Mouse (Mus musculus) forebrain, postnatal 0 days (tissue): ENCODE data around the gene Bysl. TPM values are rescaled to one million over a fixed set of nuclear protein-coding genes. Genes with fewer than 3 reads are reported as not detected.
A peak's percentile ranks its signal among the peaks of the same experiment; 100 is the strongest.

Experiments used
- ATAC-seq: fragments of 200-750 bp; cut with Nextera tagmentation; 2 replicates; pipeline ENCODE4 v1.8.0; 2017; ENCODE audit warnings: mild to moderate bottlenecking, moderate library complexity
- DNase-seq: peaks from one replicate; pipeline ENCODE4 v3.0.0-alpha.2; 2015
- H3K27ac ChIP-seq: fragments of 300-500 bp; sonication (generic); 2 replicates; pipeline ENCODE4 v1.5.1; 2014; ENCODE audit warnings: low read depth, mild to moderate bottlenecking, antibody characterized with exemption, low read length, moderate library complexity, mixed read lengths
- H3K27me3 ChIP-seq: fragments of 300-500 bp; sonication (generic); 2 replicates; pipeline ENCODE4 v1.6.1; 2014; ENCODE audit warnings: mild to moderate bottlenecking, low read length, mixed read lengths; ENCODE audit not compliant: insufficient read depth
- H3K36me3 ChIP-seq: fragments of 300-500 bp; sonication (generic); 2 replicates; pipeline ENCODE4 v1.6.1; 2014; ENCODE audit warnings: mild to moderate bottlenecking, moderate library complexity; ENCODE audit not compliant: insufficient read depth
- H3K4me1 ChIP-seq: fragments of 300-500 bp; sonication (generic); 2 replicates; pipeline ENCODE4 v1.6.1; 2014; ENCODE audit warnings: antibody characterized with exemption; ENCODE audit not compliant: insufficient read depth
- H3K4me2 ChIP-seq: fragments of 300-500 bp; sonication (generic); 2 replicates; pipeline ENCODE4 v1.6.1; 2014; ENCODE audit warnings: low read depth, mild to moderate bottlenecking, moderate library complexity
- H3K4me3 ChIP-seq: fragments of 300-500 bp; sonication (generic); 2 replicates; pipeline ENCODE4 v1.5.1; 2014; ENCODE audit warnings: low read depth, low read length, mixed read lengths
- H3K9ac ChIP-seq: fragments of 300-500 bp; sonication (generic); 2 replicates; pipeline ENCODE4 v1.6.1; 2014; ENCODE audit warnings: mild to moderate bottlenecking
- H3K9me3 ChIP-seq: fragments of 300-500 bp; sonication (generic); 2 replicates; pipeline ENCODE4 v1.6.1; 2016; ENCODE audit warnings: low read length
- CTCF ChIP-seq: sonication (generic); IDR thresholded peaks from 2 replicates; pipeline ENCODE4 v1.5.1; 2016; ENCODE audit warnings: antibody characterized with exemption, control low read depth, low read depth
- WGBS: fragments of 180-500 bp; shearing (Covaris S2); extraction: QIAGEN DNeasy Blood & Tissue Kit; methylation state at CpG from one replicate; pipeline ENCODE4 v1.1.7; 2014; 5-methylcytosine and 5-hydroxymethylcytosine counted together
- polyA plus RNA-seq: library from polyadenylated mRNA; unstranded; fragments of >200 nt; fragmentation: Nextera tagmentation; extraction: Ambion mirVana; gene quantifications from 2 replicates; pipeline ENCODE4 v1.2.1, GENCODE M21; 2015
- total RNA-seq: library from RNA; depleted of rRNA; stranded (reverse); fragments of >200 nt; gene quantifications from 2 replicates; pipeline ENCODE4 v1.2.3, GENCODE M21; 2014

Gene Bysl
- total and polyA plus RNA-seq, 2 experiments from 2014 or later, result 23.7 to 35.4 TPM

DNA sequence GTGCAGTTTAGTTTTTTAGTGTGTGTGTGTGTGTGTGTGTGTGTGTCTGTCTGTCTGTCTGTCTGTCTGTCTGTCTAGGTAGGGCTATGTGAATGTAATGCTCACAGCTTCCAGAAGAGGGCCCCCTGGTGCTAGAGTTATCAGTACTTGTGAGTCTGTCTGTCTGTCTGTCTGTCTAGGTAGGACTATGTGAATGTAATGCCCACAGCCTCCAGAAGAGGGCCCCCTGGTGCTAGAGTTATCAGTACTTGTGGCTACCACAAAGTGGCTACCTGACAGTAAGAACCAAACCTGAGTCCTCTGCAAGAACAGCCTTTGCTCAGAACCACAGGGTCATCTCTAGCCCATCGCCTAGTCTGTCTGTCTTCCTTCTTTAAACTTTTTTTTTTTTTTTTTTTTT lies 35.4 kb upstream of the Bysl start:
- ATAC-seq (no peak; the same call in 1 of the 2 replicates), DNase-seq (peak; percentile 60)
- no peak overlapping the region for H3K4me2 ChIP-seq
- no peaks in the 10 kb centered on the region for H3K9me3 ChIP-seq
- no peaks in the 10 kb centered on the region for H3K27me3 ChIP-seq
- H3K36me3 ChIP-seq, result peaks cover 12% of the 10 kb centered on the region; the same call in 1 of the 2 replicates
- H3K9ac ChIP-seq, result no peak overlapping the region
- 85% methylated on average over 1 of the region's 1 CpGs for WGBS
- H3K27ac ChIP-seq, result no peak overlapping the region
- H3K4me1 ChIP-seq, result no peaks in the 10 kb centered on the region
- TF ChIP-seq CTCF, result peak; percentile 70
- no peak overlapping the region for H3K4me3 ChIP-seq

DNA sequence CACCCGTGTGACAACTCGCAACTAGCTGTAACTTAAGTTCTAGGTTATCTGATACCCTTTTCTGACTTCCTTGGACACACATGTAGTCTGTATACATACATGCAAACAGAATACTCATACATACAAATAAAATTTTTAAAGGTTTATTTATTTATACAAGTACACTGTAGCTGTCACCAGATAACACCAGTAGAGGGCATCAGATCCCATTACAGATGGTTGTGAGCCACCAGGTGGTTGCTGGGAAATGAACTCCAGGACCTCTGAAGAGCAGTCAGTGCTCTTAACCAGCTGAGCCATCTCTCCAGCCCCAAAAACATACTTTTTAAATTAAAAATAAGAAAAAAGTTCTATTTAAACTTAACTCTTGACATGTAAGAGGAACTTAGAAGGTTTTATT lies 31.7 kb upstream of the Bysl start:
- ATAC-seq, result no peak
- H3K4me1 ChIP-seq, result no peaks in the 10 kb centered on the region
- H3K4me2 ChIP-seq, result no peak overlapping the region
- DNase-seq, result no peak
- no peaks in the 10 kb centered on the region for H3K9me3 ChIP-seq
- TF ChIP-seq CTCF, result 0 out of 2 replicates have a peak, but pooled peaks have one; percentile 19
- H3K27ac ChIP-seq, result no peak overlapping the region
- WGBS, result 88% methylated on average over 2 of the region's 2 CpGs
- no peak overlapping the region for H3K4me3 ChIP-seq
- no peaks in the 10 kb centered on the region for H3K27me3 ChIP-seq
- H3K9ac ChIP-seq, result no peak overlapping the region
- no peaks in the 10 kb centered on the region for H3K36me3 ChIP-seq

DNA sequence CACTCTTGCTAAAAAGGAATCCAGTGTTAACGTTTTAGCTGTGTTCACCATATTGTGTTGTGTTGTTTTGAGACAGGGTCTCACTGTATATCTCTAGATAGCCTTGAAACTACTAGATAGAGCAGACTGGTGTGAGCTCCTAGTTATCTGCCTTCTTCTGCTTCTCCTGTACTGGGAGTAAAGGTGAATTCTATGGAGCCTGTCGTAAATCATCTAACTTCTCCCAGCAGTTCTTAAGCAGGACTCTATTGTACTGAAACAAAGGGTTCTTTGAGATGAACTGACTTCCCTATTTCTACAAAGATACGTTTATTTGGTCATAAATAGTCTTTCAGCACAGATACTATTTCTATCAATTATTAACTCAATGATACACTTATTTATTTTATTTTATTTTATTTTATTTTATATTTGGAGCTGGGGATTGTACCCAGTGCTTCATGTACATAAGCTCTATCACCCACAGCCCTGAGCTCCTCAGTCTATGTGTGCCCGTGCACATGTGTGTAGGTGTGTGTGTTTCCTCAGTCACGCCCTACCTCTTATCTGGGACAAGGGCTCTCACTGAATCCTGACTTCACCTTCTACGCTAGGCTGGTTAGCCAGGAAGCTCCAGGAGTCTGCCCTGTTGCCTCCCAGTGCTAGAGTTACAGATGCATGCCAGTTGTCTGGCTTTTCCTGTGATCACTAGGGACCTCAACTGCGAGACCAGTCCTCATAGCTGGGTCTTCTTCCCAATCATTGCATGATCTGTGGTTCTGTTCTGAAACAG lies 22.9 kb upstream of the Bysl start:
- no peak overlapping the region for H3K4me2 ChIP-seq
- no peaks in the 10 kb centered on the region for H3K27me3 ChIP-seq
- ATAC-seq, result no peak
- no peak overlapping the region for H3K9ac ChIP-seq
- no peak for TF ChIP-seq CTCF
- H3K27ac ChIP-seq, result no peak overlapping the region
- DNase-seq, result no peak
- peaks cover 11% of the 10 kb centered on the region; the same call in 1 of the 2 replicates for H3K36me3 ChIP-seq
- H3K4me3 ChIP-seq, result no peak overlapping the region
- H3K4me1 ChIP-seq, result peaks cover 11% of the 10 kb centered on the region
- H3K9me3 ChIP-seq, result no peaks in the 10 kb centered on the region
- WGBS, result 80% methylated on average over 7 of the region's 7 CpGs

DNA sequence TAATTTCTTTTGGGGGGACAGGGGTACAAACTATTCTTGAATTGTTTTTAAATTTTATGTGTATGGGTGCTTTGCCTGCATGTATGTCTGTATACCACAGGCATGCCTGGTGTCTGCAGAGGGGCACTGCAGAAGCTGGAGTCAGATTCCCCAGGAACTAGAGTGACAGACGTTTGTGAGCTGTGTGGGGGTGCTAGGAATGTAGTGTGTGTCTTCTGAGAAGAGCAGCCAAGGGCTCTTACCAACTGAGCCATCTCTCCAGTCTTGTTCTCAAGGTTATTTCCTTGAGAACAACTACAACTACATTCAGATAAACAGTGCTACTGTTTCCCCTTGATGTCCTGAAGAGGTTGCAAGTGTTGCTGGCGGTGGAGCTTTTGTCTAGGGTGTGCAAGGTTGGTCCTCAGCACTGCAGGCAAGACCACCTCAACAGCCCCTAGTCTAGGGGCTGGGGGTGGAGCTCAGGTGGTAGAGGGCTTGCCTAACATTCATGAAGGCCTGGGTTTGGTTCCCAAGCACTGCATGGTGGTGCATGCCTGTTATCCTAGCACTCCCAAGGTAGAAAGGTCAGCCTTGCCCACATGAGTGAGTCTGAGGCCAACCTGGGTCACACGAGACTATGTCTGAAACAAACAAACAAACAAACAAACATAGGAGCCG lies 21.0 kb upstream of the Bysl start:
- 72% methylated on average over 4 of the region's 4 CpGs for WGBS

DNA sequence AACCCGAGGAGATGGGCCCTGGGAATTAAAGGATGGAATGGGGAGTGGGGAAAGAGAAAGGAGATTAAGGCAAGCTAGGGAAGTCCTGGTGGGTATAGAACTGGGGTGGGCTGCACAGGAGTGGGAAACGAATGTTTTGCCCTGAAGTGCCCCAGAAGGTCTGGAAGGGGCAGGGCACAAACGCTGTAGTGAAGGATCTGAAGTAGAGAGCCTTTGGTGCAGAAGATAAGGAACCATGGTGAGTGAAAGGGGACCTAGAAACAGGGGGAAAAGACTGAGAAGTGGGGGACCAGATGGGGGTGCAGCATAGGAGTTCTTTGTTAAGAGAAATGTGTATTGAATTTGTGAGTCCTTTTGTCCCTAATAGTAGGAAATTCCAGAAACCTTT lies 19.4 kb upstream of the Bysl start, which contains the start of gene Usp49:
TSS of gene Usp49 (plus strand) at position 13 of the 388 bp plus-strand sequence.
- ATAC-seq (no peak), DNase-seq (peak; percentile 6)
- 0% methylated on average over 3 of the region's 3 CpGs for WGBS
- Histone ChIP-seq H3K4me1 (peaks cover 11% of the 10 kb centered on the region), H3K9ac (peak within 1 kb of the TSS; percentile 69), H3K36me3 (peaks cover 3% of the 10 kb centered on the region; the same call in 1 of the 2 replicates), H3K27ac (peak within 1 kb of the TSS; percentile 94), H3K4me3 (peak within 1 kb of the TSS; percentile 86), H3K4me2 (peak within 1 kb of the TSS; percentile 85), H3K27me3 (no peaks in the 10 kb centered on the region), H3K9me3 (no peaks in the 10 kb centered on the region)
- TF ChIP-seq CTCF, result no peak

More for the DNA sequence above, 21.0 kb upstream of the Bysl start:
- H3K4me2 ChIP-seq, result peak overlapping the region; percentile 5; the same call in 1 of the 2 replicates
- ATAC-seq (no peak), DNase-seq (no peak)
- H3K9me3 ChIP-seq, result no peaks in the 10 kb centered on the region
- 0 out of 2 replicates have a peak overlapping the region, but pooled peaks have one; percentile 10 for H3K9ac ChIP-seq
- no peak for TF ChIP-seq CTCF
- H3K36me3 ChIP-seq, result peaks cover 11% of the 10 kb centered on the region; the same call in 1 of the 2 replicates
- no peaks in the 10 kb centered on the region for H3K27me3 ChIP-seq
- H3K4me3 ChIP-seq, result no peak overlapping the region
- no peak overlapping the region for H3K27ac ChIP-seq
- peaks cover 11% of the 10 kb centered on the region for H3K4me1 ChIP-seq

DNA sequence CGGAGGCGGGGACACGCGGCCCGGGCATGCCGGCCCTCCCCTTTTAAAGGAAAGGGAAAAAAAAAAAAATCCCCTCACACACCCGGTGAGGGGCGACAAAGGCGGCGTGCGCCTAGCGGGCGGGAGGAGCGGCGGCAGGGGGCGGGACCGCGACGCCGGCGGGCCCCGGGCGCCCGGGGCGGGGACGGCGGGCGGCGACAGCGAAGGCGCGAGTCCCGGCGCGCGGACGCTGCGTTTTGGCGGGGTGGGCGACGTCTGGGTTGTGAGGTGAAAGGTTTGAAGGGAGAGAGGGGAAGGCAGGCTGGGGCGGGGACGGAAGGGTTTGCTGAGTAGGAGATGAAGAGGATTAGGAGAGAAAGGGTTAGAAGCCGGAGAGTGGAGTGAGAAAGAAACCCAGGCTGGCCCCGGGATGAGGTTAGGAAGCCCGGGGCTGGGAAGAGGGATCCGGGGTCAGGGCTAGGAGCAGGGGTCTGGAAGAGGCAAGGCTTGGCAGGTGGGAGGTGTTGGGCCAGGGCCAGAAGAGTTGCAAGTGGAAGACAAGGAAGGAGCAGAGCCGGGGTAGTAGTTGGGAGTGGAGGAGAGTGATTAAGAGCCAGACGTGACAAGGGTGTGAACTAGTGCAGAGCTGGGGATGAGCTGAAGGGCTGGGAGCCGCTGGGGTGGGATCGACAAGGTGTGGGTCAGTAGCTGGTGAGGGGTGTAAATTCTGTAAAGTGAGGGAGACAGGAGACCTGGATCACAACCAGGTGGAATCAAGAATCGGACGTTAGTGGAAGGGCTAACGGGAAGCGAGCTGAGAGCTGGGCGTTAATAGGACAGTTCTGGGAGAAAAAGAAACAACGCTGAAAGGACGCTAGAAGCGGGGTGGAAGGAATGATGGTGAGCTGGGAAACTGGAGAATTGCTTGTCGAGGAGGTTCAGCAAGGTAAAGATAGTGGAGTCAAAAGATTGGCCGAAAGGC lies 18.7 kb upstream of the Bysl start:
- ATAC-seq, result peak; percentile 74
- peak overlapping the region; percentile 86 for H3K4me3 ChIP-seq
- peak overlapping the region; percentile 85 for H3K4me2 ChIP-seq
- no peak for TF ChIP-seq CTCF
- peaks cover 11% of the 10 kb centered on the region for H3K4me1 ChIP-seq
- H3K27me3 ChIP-seq, result no peaks in the 10 kb centered on the region
- peak overlapping the region; percentile 69 for H3K9ac ChIP-seq
- no peak for DNase-seq
- H3K27ac ChIP-seq, result peak overlapping the region; percentile 94
- no peaks in the 10 kb centered on the region; the same call in 1 of the 2 replicates for H3K36me3 ChIP-seq
- 2% methylated on average over 60 of the region's 61 CpGs for WGBS
- H3K9me3 ChIP-seq, result no peaks in the 10 kb centered on the region
